Mouse (Mus musculus): ENCODE data around the gene Ywhaq.

DNA sequence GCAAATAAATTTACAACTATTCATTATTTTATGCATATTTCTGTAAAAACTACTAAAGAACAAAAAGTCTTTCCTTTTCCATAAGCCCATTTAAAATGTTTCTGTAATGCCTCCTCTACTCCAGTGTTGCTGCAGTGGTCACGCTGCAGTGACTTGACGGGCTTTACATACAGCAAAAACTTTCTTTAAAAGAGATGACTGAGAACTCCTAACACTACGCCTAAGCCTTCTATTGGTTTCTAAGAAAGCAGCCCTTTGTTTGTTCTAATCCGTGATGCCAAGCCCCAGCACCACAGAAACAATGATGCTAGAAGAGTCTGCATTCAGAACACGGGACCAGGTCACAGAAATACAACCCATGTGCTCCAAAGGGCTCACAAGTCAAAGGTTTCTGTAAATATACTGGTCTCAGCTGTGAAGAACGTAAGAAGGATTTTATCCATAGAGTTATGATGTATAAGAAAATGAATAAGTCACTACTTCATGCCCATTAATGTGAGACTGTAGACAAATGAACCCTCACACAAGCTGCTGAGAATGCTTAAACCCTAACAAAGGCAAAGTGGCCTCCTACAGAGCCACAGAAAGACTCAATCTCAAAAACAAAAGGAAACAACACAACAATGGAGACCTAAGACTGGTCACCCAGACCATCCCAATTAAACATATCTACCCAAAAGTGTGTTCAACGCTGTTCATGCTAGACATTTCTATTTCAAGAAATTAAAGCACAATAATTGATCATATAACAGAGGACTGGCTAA lies 67.1 kb downstream of the Ywhaq start:
- no peak for TF ChIP-seq CTCF (IDR thresholded peaks at IDR 0.05; ENCODE audit: borderline replicate concordance, extremely low read depth, insufficient read depth, insufficient read length)
- no peak for TF ChIP-seq POLR2A (IDR thresholded peaks at IDR 0.05; ENCODE audit: borderline replicate concordance, extremely low read depth, insufficient read depth, insufficient read length, poor library complexity, severe bottlenecking)
